Mouse (Mus musculus) myocyte (in vitro differentiated cells): Measurements from ENCODE around the gene Pycr1. TPM values are rescaled to one million over a fixed set of nuclear protein-coding genes. Genes with fewer than 3 reads are reported as not detected.

Experiments used
- H3K27me3 ChIP-seq: one replicate; pipeline ENCODE4 v1.6.1; 2011; ENCODE audit not compliant: control insufficient read depth, insufficient read depth, insufficient read length
- H3K36me3 ChIP-seq: one replicate; pipeline ENCODE4 v1.6.1; 2011; ENCODE audit not compliant: control insufficient read depth, insufficient read depth
- H3K4me2 ChIP-seq: one replicate; pipeline ENCODE4 v1.6.1; 2011; ENCODE audit warnings: low read depth, control low read depth
- H3K4me3 ChIP-seq: one replicate; pipeline ENCODE4 v1.5.1; 2011; ENCODE audit warnings: mild to moderate bottlenecking, control low read depth, moderate library complexity
- H3K79me2 ChIP-seq: one replicate; pipeline ENCODE4 v1.6.1; 2011; ENCODE audit not compliant: control insufficient read depth, insufficient read depth
- H3ac ChIP-seq: one replicate; pipeline ENCODE4 v1.6.1; 2011; ENCODE audit not compliant: control insufficient read depth, insufficient read length
- CEBPB ChIP-seq: IDR thresholded peaks from 2 replicates; pipeline ENCODE4 v1.6.1; 2011; ENCODE audit warnings: mild to moderate bottlenecking, moderate library complexity; ENCODE audit not compliant: poor library complexity, insufficient read depth, severe bottlenecking
- E2F4 ChIP-seq: IDR thresholded peaks from one replicate; pipeline ENCODE4 v1.6.1; 2011; ENCODE audit warnings: mild to moderate bottlenecking, control low read depth, moderate library complexity; ENCODE audit not compliant: insufficient read depth
- MAX ChIP-seq: IDR thresholded peaks from one replicate; pipeline ENCODE4 v1.6.1; 2011; ENCODE audit warnings: low read depth, mild to moderate bottlenecking, control low read depth
- MYOD1 ChIP-seq, 3 experiments: IDR thresholded peaks; one replicate each; pipeline ENCODE4 v1.6.1; 2011; ENCODE audit warnings: control low read depth in 2 of 3, low read depth in 2 of 3, mild to moderate bottlenecking in 2 of 3, moderate library complexity in 1 of 3; ENCODE audit not compliant: insufficient read length in 2 of 3, control insufficient read depth in 1 of 3
- MYOG ChIP-seq, 3 experiments: IDR thresholded peaks; one replicate each; pipeline ENCODE4 v1.6.1; 2011; ENCODE audit warnings: control low read depth in 2 of 3, low read depth in 2 of 3, mild to moderate bottlenecking in 2 of 3; ENCODE audit not compliant: insufficient read length in 2 of 3, control insufficient read depth in 1 of 3, insufficient read depth in 1 of 3
- POLR2A ChIP-seq: IDR thresholded peaks from one replicate; pipeline ENCODE4 v1.6.1; 2011; ENCODE audit warnings: low read depth, mild to moderate bottlenecking, control low read depth, moderate library complexity; ENCODE audit not compliant: insufficient read length
- POLR2AphosphoS2 ChIP-seq: IDR thresholded peaks from one replicate; pipeline ENCODE4 v1.6.1; 2011; ENCODE audit warnings: low read depth, control low read depth; ENCODE audit not compliant: insufficient read length
- REST ChIP-seq: IDR thresholded peaks from one replicate; pipeline ENCODE4 v1.6.1; 2011; ENCODE audit warnings: mild to moderate bottlenecking, control low read depth, moderate library complexity; ENCODE audit not compliant: insufficient read depth, insufficient read length
- SRF ChIP-seq: IDR thresholded peaks from one replicate; pipeline ENCODE4 v1.6.1; 2011; ENCODE audit warnings: low read depth; ENCODE audit not compliant: control insufficient read depth, insufficient read length
- TCF12 ChIP-seq: IDR thresholded peaks from one replicate; pipeline ENCODE4 v1.6.1; 2011; ENCODE audit warnings: mild to moderate bottlenecking, control low read depth; ENCODE audit not compliant: poor library complexity, insufficient read depth, severe bottlenecking
- TCF3 ChIP-seq: IDR thresholded peaks from one replicate; pipeline ENCODE4 v1.6.1; 2011; ENCODE audit warnings: low read depth, control low read depth; ENCODE audit not compliant: insufficient read length
- USF1 ChIP-seq: IDR thresholded peaks from one replicate; pipeline ENCODE4 v1.6.1; 2011; ENCODE audit warnings: low read depth, mild to moderate bottlenecking, control low read depth, moderate library complexity
- polyA plus RNA-seq: library from polyadenylated mRNA; unstranded; fragments of >200 nt; fragmentation: generic; extraction: Trizol; gene quantifications from one replicate; pipeline ENCODE4 v1.2.1, GENCODE M21; 2012; ENCODE audit warnings: missing spikeins

The Pycr1 gene
- polyA plus RNA-seq, 1 experiment: 56.9 TPM

- no peaks in the 10 kb centered on the region for H3K27me3 ChIP-seq
- no peak overlapping the region for H3K4me2 ChIP-seq
- H3ac ChIP-seq: no peak overlapping the region
- H3K36me3 ChIP-seq: peaks cover 15% of the 10 kb centered on the region
- no peak overlapping the region for H3K4me3 ChIP-seq
- H3K79me2 ChIP-seq: peaks cover 34% of the 10 kb centered on the region
- TF ChIP-seq TCF12 (no peak), MAX (no peak), E2F4 (no peak), POLR2AphosphoS2 (peak; percentile 45), SRF (no peak), POLR2A (peak; percentile 39), MYOD1 (IDR thresholded peaks at IDR 0.05; ENCODE audit: control insufficient read depth in 1 of 3, insufficient read length in 2 of 3, low read depth in 2 of 3) (no peak), TCF3 (no peak), CEBPB (no peak), MYOG (IDR thresholded peaks at IDR 0.05; ENCODE audit: control insufficient read depth in 1 of 3, insufficient read depth in 1 of 3, insufficient read length in 2 of 3, low read depth in 2 of 3) (no peak)
Measured at GRCm38 (mm10) chr11:120612763-120613162, 30.8 kb downstream of the Pycr1 start.

- TF ChIP-seq POLR2AphosphoS2: no peak
- TF ChIP-seq E2F4: no peak
- TF ChIP-seq MAX: no peak
- TF ChIP-seq USF1: no peak
- no peak for TF ChIP-seq CEBPB
- TF ChIP-seq POLR2A: no peak
- no peak for TF ChIP-seq TCF3
- no peak for TF ChIP-seq REST
- no peak for TF ChIP-seq TCF12
- TF ChIP-seq MYOG (IDR thresholded peaks at IDR 0.05; ENCODE audit: control insufficient read depth in 1 of 3, insufficient read depth in 1 of 3, insufficient read length in 2 of 3, low read depth in 2 of 3): no peak
- no peak for TF ChIP-seq SRF
- no peak for TF ChIP-seq MYOD1 (IDR thresholded peaks at IDR 0.05; ENCODE audit: control insufficient read depth in 1 of 3, insufficient read length in 2 of 3, low read depth in 2 of 3)
- Histone ChIP-seq H3K79me2 (peaks cover 13% of the 10 kb centered on the region), H3ac (no peak overlapping the region), H3K4me2 (no peak overlapping the region), H3K27me3 (no peaks in the 10 kb centered on the region), H3K4me3 (no peak overlapping the region), H3K36me3 (peaks cover 15% of the 10 kb centered on the region)
Measured at GRCm38 (mm10) chr11:120610477-120611046, 33.0 kb downstream of the Pycr1 start.

DNA sequence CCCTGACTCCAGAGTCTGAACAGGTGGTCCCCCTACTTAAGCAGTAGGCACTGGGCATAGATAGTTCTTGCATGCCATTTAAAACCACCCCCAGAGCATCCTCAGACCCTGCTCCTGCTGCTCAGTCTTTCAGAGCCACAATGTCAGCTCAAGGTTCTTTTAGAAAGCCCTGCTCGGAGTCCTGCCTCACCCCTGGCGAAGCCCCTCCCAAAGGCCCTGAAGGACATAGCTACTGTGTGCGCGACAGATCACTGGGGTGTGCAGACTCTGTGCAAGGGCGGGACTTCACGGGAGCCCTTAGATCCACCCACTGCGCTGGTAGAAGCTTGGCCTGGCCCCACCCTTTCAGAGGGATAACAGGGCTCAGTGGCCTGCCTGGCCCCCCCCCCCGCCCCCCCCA is 34.3 kb downstream of the Pycr1 start:
- H3K79me2 ChIP-seq: peaks cover 2% of the 10 kb centered on the region
- H3K4me3 ChIP-seq: no peak overlapping the region
- H3ac ChIP-seq: no peak overlapping the region
- H3K27me3 ChIP-seq: no peaks in the 10 kb centered on the region
- H3K36me3 ChIP-seq: peaks cover 15% of the 10 kb centered on the region
- TF ChIP-seq POLR2A: no peak
- TF ChIP-seq REST: no peak
- no peak for TF ChIP-seq SRF
- TF ChIP-seq MYOD1 (IDR thresholded peaks at IDR 0.05; ENCODE audit: control insufficient read depth in 1 of 3, insufficient read length in 2 of 3, low read depth in 2 of 3): no peak
- no peak for TF ChIP-seq POLR2AphosphoS2
- TF ChIP-seq MAX: no peak
- no peak for TF ChIP-seq TCF3
- no peak for TF ChIP-seq USF1
- no peak for TF ChIP-seq E2F4
- TF ChIP-seq MYOG (IDR thresholded peaks at IDR 0.05; ENCODE audit: control insufficient read depth in 1 of 3, insufficient read depth in 1 of 3, insufficient read length in 2 of 3, low read depth in 2 of 3): no peak
- TF ChIP-seq CEBPB: no peak
- TF ChIP-seq TCF12: no peak
- no peak overlapping the region for H3K4me2 ChIP-seq

- H3K4me2 ChIP-seq: no peak within 1 kb of the TSS
- no peaks in the 10 kb centered on the region for H3K27me3 ChIP-seq
- no peak for TF ChIP-seq TCF3
- TF ChIP-seq POLR2AphosphoS2: peak; percentile 52
- peaks cover 8% of the 10 kb centered on the region for H3K36me3 ChIP-seq
- H3K79me2 ChIP-seq: no peaks in the 10 kb centered on the region
- no peak within 1 kb of the TSS for H3K4me3 ChIP-seq
- H3ac ChIP-seq: no peak within 1 kb of the TSS
Measured at GRCm38 (mm10) chr11:120608241-120609034, 35.1 kb downstream of the Pycr1 start, which contains the start of gene Npb. TSS of gene Npb (plus strand) at chr11:120608477.

DNA sequence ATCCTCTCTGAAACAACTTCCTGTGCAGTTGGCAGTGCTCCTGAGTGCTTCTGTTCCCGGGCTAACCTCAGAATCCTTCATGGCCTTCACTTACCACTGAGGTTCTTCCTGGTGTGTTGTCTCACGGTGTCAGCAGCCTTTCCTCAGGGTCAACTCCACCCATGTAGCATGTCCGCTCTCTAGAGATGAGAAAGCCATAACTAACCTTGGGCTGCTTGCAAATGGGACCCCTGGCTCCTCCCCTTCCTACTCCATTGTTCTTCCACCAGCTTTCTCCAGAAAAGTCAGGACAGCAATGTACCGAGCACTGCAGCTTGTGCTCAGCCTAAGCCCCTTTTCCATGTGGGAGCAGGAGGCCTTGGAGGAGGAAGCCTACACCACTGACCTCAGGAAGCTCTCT is 36.8 kb downstream of the Pycr1 start:
- peaks cover 14% of the 10 kb centered on the region for H3K36me3 ChIP-seq
- no peak for TF ChIP-seq E2F4
- TF ChIP-seq REST: no peak
- TF ChIP-seq POLR2AphosphoS2: no peak
- TF ChIP-seq USF1: no peak
- TF ChIP-seq TCF3: no peak
- TF ChIP-seq SRF: no peak
- no peak for TF ChIP-seq MYOD1 (IDR thresholded peaks at IDR 0.05; ENCODE audit: control insufficient read depth in 1 of 3, insufficient read length in 2 of 3, low read depth in 2 of 3)
- TF ChIP-seq MAX: no peak
- no peak for TF ChIP-seq CEBPB
- H3K4me3 ChIP-seq: no peak overlapping the region

More for the DNA sequence above, 36.8 kb downstream of the Pycr1 start:
- no peak overlapping the region for H3K4me2 ChIP-seq
- no peak overlapping the region for H3ac ChIP-seq
- no peaks in the 10 kb centered on the region for H3K27me3 ChIP-seq
- H3K79me2 ChIP-seq: no peaks in the 10 kb centered on the region
